Mouse (Mus musculus) yolk sac, embryonic 10.5 days (tissue): ENCODE data around the gene Arl15.
A peak's percentile ranks its signal among the peaks of the same experiment; 100 is the strongest.

Experiments used
- DNase-seq: peaks from one replicate; pipeline ENCODE4 v3.0.0-alpha.2; 2017; ENCODE audit warnings: low spot score

Arl15 gene

GRCm38 (mm10) chr13:114064069-114064468 lies 269.8 kb downstream of the Arl15 start:
- DNase-seq, result no peak

- peak; percentile 56 for DNase-seq
Observed at GRCm38 (mm10) chr13:114065012-114065411, 270.7 kb downstream of the Arl15 start.

- no peak for DNase-seq
Observed at GRCm38 (mm10) chr13:114068421-114068820, 274.1 kb downstream of the Arl15 start.

- DNase-seq, result no peak
Observed at GRCm38 (mm10) chr13:114071439-114071838, 277.1 kb downstream of the Arl15 start.

- no peak for DNase-seq
Observed at GRCm38 (mm10) chr13:114074471-114074870, 280.2 kb downstream of the Arl15 start.

GRCm38 (mm10) chr13:114075724-114076384 lies 281.5 kb downstream of the Arl15 start:
- DNase-seq, result peak; percentile 23

- no peak for DNase-seq
Observed at GRCm38 (mm10) chr13:114077181-114077580, 282.9 kb downstream of the Arl15 start.

- no peak for DNase-seq
Observed at GRCm38 (mm10) chr13:114077584-114078270, 283.4 kb downstream of the Arl15 start.

- DNase-seq, result no peak
Observed at GRCm38 (mm10) chr13:114078851-114079250, 284.5 kb downstream of the Arl15 start.

GRCm38 (mm10) chr13:114079751-114080150 lies 285.4 kb downstream of the Arl15 start:
- DNase-seq, result no peak

GRCm38 (mm10) chr13:114080491-114080890 lies 286.2 kb downstream of the Arl15 start:
- DNase-seq, result no peak

GRCm38 (mm10) chr13:114083570-114084138 lies 289.3 kb downstream of the Arl15 start:
- no peak for DNase-seq

- DNase-seq, result no peak
Observed at GRCm38 (mm10) chr13:114085442-114085841, 291.1 kb downstream of the Arl15 start.

GRCm38 (mm10) chr13:114086325-114086724 lies 292.0 kb downstream of the Arl15 start:
- peak; percentile 41 for DNase-seq

GRCm38 (mm10) chr13:114086801-114087200 lies 292.5 kb downstream of the Arl15 start:
- DNase-seq, result no peak

GRCm38 (mm10) chr13:114087696-114088465 lies 293.6 kb downstream of the Arl15 start:
- no peak for DNase-seq

- DNase-seq, result no peak
Observed at GRCm38 (mm10) chr13:114090786-114091185, 296.5 kb downstream of the Arl15 start.

GRCm38 (mm10) chr13:114091231-114091630 lies 296.9 kb downstream of the Arl15 start:
- DNase-seq, result no peak

- DNase-seq, result no peak
Observed at GRCm38 (mm10) chr13:114094151-114094875, 300.0 kb downstream of the Arl15 start.

- no peak for DNase-seq
Observed at GRCm38 (mm10) chr13:114095440-114095839, 301.1 kb downstream of the Arl15 start.

GRCm38 (mm10) chr13:114096386-114096785 lies 302.1 kb downstream of the Arl15 start:
- no peak for DNase-seq

- DNase-seq, result no peak
Observed at GRCm38 (mm10) chr13:114101155-114101554, 306.9 kb downstream of the Arl15 start.
